Mouse (Mus musculus): ENCODE data around the gene Rnf111.

The Rnf111 gene

DNA sequence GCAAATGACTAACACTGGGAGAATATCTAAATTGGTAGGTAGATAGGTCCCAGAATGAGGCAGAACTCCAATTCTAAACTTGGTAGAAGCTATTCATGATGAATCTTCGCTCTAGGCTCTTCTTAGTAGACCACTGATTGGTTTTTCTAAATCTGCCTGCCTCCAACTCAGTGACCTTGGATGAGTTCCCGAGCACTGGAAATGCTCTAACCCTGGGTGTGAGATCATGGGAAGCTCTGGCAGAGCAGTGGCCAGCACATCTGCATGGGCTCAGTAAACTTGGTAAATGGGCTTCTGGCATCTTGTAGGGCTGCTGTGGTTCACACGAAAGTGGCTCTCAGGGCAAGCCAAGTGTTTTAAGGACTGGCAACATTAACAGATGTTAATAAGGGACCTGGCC lies 96.9 kb downstream of the Rnf111 start:
- no peak for DNase-seq (ENCODE audit: low read depth in 2 of 2, low spot score in 2 of 2)

DNA sequence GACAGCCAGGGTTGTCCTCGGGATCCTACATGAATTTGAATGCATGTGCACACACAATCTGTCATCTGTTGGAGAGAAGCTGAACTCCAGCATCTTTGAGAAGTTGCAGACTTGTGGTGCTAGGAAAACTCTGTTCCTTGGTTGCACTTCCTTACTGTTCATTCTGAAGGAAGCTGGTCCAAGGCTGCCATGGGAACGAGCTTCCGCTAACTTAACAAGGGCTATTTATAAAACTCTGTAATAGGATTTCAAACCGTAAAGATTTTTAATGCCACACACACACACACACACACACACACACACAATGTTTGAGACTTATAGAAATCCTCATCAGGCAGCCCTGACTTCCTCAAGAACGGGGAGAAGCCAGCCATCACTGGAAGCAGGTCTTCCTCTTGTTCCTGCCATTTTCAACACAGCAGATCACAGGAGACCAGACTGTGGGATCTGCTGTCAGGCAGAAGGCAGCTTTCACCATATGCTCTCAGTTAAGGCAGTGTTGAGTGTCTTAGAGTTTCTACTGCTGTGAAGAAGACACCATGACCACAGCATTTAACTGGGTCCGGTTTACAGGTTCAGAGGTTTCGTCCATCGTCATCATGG lies 101.5 kb downstream of the Rnf111 start:
- no peak for DNase-seq (ENCODE audit: low read depth in 2 of 2, low spot score in 2 of 2)

GRCm38 (mm10) chr9:70396083-70396482 lies 107.4 kb downstream of the Rnf111 start:
- no peak for DNase-seq (ENCODE audit: low read depth in 2 of 2, low spot score in 2 of 2)

DNA sequence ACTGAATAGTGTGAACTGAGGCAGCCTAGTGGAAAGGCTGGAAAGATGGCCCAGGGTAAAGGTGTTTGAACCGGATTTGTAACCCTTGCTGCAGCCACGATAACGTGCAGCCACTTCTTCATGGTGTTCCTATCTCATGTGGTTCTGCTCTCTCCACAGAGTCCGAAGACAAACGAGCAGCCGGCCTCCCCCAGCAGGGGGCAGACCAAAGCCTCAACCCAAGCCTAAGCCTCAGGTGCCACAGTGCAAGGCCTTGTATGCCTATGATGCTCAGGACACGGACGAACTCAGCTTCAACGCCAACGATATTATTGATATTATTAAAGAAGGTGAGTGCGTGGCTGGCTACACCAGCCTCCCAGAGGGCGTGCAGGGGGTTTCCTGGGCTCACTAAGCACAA lies 107.9 kb downstream of the Rnf111 start:
- no peak for DNase-seq (ENCODE audit: low read depth in 2 of 2, low spot score in 2 of 2)

DNA sequence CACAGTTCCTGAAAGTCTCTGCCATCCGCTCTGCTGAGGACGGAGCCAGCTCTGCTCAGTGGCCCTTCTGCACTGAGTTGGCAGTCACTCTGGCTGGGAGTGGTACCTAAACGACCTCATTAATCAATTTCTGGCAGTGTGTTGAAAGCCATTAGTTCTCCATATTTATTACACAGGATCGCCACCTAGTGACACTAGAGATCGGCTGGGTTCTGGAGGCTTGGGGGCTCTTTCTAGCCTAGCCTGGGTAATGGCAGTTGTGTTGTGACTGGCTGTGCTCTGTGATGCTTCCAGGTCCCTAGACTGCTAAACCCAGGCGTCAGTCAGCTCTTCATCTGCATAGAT lies 111.0 kb downstream of the Rnf111 start:
- no peak for DNase-seq (ENCODE audit: low read depth in 2 of 2, low spot score in 2 of 2)

DNA sequence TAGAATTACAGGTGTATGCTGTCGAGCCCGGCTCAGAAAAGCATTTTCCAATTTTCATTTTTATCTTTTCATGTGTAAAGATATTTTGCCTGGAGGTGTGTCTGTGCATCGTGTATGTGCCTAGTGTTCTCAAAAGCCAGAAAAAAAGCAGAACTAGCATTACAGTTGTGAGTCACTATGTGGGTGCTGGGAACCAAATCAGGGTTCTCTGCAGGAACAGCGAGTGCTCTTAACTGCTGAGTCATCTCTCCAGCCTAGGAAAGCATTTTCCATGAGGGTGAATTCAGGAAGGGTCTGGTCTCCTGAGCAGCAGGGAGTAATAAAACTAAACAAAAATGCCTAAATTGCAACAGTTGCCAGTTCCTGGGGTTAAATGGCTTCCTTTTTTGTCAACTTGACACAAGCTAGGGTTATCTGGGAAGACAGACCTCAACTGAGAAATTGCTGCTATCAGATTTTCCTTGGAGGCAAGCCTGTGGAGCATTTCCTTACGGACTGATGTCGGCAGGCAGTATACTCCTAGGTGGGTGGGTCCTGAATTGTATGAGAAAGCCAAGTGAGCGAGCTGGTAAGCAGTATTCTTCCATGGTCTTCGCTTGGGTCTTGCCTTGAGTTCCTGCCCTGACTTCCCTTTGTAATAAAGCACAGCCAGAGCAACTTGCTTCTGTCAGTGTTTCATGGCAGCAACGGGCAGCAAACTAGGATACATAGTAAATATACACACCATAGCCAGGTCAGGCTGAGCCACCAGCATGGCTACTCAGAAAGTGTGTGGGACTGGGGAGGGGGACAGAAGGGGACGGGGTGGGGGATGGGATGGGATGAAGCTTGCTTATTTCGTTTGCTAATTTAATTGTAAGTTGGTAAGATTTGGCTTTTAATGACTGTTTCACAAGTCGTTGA lies 111.6 kb downstream of the Rnf111 start:
- DNase-seq (ENCODE audit: low read depth in 2 of 2, low spot score in 2 of 2): no peak

DNA sequence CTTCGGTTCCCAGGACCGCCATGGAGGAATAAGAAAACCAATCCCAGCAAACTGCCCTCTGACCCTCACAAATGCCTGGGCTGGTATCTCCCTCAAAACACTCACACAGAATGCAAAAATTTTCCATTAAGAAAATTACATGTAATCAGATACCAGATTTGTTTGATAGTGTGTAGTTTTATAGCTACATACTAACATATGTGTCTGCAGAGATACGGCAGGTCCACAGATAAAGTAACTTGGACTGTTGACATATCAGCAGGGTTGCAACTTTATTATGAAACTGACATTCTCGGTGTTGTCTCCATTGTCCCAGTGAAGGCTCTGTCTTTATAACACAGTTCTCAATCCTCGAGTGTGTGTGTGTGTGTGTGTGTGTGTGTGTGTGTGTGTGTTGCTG lies 112.5 kb downstream of the Rnf111 start:
- DNase-seq (ENCODE audit: low read depth in 2 of 2, low spot score in 2 of 2): no peak

- no peak for DNase-seq (ENCODE audit: low read depth in 2 of 2, low spot score in 2 of 2)
Observed at GRCm38 (mm10) chr9:70389548-70389947, 114.0 kb downstream of the Rnf111 start.

DNA sequence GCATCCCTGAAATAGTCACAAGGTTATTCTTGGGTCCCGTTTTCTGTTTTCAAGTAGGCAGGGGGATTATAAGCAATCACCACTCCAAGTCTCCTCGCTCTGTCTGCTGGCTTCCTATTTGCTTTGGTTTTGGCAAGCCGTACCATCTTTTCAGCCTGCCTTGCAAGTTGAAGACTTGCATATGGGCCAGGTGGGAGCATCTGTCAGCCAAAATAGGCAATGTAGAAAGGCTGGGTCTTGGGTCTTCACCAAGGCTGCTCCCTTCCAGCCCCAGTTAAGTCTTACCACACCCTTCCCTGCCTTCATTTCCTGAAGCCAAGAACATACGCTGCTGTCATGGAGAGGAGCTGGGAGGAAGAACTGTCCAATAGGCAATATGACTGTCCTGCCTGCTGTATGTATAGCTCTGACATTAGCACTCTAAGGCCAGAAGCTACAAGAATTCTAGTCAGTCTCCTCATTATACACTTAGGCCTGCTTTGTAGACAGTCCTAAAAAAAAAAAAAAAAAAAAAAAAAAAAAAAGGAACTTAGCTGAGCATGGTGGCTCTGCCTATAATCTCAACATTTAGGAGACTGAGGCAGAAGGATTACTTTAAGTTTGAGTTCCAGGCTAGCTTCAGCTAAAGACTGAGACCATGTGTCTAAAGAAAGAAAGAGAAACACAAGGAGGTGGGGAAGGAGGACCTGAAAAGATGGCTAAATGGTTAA lies 116.0 kb downstream of the Rnf111 start:
- DNase-seq (ENCODE audit: low read depth in 2 of 2, low spot score in 2 of 2): no peak

DNA sequence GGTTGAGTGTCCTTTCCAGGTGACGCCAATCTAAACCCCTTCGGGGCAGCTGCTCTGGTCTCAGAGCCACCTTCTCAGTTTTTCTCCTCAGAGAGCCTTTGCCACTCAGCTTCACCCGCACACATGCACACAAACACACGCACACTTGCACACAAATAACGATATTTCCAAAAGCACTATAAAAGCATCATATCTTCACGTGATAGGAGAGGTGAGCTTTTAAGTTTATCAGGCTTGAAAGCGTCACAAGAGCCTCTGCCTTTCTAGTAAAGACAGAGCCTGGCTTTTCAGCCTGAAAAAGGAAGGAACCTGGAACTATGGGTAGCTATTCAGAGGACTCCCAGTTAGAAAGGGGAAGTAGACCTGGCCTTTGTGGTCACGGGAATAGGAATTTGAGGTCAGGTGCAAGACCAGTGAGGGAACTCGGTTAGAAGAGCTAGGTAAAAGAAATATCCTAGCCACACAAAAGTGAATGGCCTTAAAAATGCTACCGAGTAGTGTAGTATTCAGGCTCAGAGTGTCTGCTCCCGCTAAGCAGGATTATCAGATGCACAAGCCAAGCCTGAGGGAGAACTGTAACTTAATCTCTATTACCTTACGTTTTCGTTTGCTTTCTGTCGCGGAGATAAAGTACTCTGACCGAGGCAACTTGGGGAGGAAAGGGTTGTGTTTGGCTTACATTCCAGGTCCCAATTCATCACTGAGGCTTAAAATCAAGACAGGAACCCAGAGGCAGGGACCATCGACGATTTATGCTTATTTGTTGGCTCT lies 118.4 kb downstream of the Rnf111 start:
- no peak for DNase-seq (ENCODE audit: low read depth in 2 of 2, low spot score in 2 of 2)

DNA sequence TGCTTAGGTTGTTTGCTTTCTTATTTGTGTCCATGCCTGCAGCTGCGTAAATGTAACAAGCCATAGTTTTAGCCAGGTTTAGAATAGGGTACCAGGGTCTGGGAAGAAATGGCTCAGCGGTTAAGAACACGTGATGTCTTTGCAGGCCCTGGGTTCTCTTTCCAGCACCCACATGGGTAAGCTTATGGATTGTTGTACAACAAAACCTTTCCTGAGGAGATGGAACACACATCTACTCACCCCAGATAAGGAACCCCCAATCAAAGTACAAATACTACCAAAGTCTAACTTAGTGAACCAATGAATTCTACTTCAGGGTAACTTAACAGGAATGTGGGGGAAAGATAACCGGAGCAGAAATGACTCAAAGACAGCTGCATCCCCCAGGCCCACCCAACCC lies 119.0 kb downstream of the Rnf111 start:
- no peak for DNase-seq (ENCODE audit: low read depth in 2 of 2, low spot score in 2 of 2)

GRCm38 (mm10) chr9:70383750-70384149 lies 119.8 kb downstream of the Rnf111 start:
- no peak for DNase-seq (ENCODE audit: low read depth in 2 of 2, low spot score in 2 of 2)

- DNase-seq (ENCODE audit: low read depth in 2 of 2, low spot score in 2 of 2): no peak
Observed at GRCm38 (mm10) chr9:70382091-70382490, 121.4 kb downstream of the Rnf111 start.

GRCm38 (mm10) chr9:70379502-70380467 lies 123.7 kb downstream of the Rnf111 start:
- DNase-seq (ENCODE audit: low read depth in 2 of 2, low spot score in 2 of 2): no peak

Measured in CD8-positive naive resting alpha-beta T cell, adult 2 months (primary cell).